Mouse (Mus musculus) midbrain, embryonic 14.5 days (tissue): ENCODE data around the gene Uck2. TPM values are rescaled to one million over a fixed set of nuclear protein-coding genes. Genes with fewer than 3 reads are reported as not detected.
A peak's percentile ranks its signal among the peaks of the same experiment; 100 is the strongest.

Source experiments
- ATAC-seq: fragments of 200-750 bp; cut with Nextera tagmentation; 2 replicates; pipeline ENCODE4 v1.8.0; 2017; ENCODE audit warnings: moderate number of reproducible peaks, moderate library complexity; ENCODE audit not compliant: low FRiP score, low TSS enrichment
- DNase-seq: peaks from one replicate; pipeline ENCODE4 v3.0.0-alpha.2; 2015
- H3K27ac ChIP-seq: fragments of 300-500 bp; sonication (generic); replicated peaks from 2 replicates; pipeline ENCODE4 v1.5.1; 2014; ENCODE audit warnings: mild to moderate bottlenecking, low read depth, low read length, moderate library complexity
- H3K27me3 ChIP-seq: fragments of 300-500 bp; sonication (generic); 2 replicates; pipeline ENCODE4 v1.6.1; 2014; ENCODE audit warnings: low read length, control low read depth, mixed read lengths; ENCODE audit not compliant: control insufficient read depth, insufficient read depth
- H3K36me3 ChIP-seq: fragments of 300-500 bp; sonication (generic); 2 replicates; pipeline ENCODE4 v1.6.1; 2014; ENCODE audit warnings: low read length, control low read depth; ENCODE audit not compliant: control insufficient read depth, insufficient read depth
- H3K4me1 ChIP-seq: fragments of 300-500 bp; sonication (generic); 2 replicates; pipeline ENCODE4 v1.6.1; 2014; ENCODE audit warnings: mild to moderate bottlenecking, antibody characterized with exemption, low read length, control low read depth; ENCODE audit not compliant: control insufficient read depth, insufficient read depth
- H3K4me2 ChIP-seq: fragments of 300-500 bp; sonication (generic); 2 replicates; pipeline ENCODE4 v1.6.1; 2014; ENCODE audit warnings: mild to moderate bottlenecking, low read length, moderate library complexity
- H3K4me3 ChIP-seq: fragments of 300-500 bp; sonication (generic); replicated peaks from 2 replicates; pipeline ENCODE4 v1.5.1; 2014; ENCODE audit warnings: low read depth, low read length
- H3K9ac ChIP-seq: fragments of 300-500 bp; sonication (generic); replicated peaks from 2 replicates; pipeline ENCODE4 v1.6.1; 2014; ENCODE audit warnings: mild to moderate bottlenecking, low read length, moderate library complexity
- H3K9me3 ChIP-seq: fragments of 300-500 bp; sonication (generic); 2 replicates; pipeline ENCODE4 v1.6.1; 2016; ENCODE audit warnings: low read length, control low read depth, mixed read lengths; ENCODE audit not compliant: control insufficient read depth
- WGBS: fragments of 180-500 bp; shearing (Covaris S2); extraction: QIAGEN DNeasy Blood & Tissue Kit; methylation state at CpG from one replicate; pipeline ENCODE4 v1.1.7; 2014; 5-methylcytosine and 5-hydroxymethylcytosine counted together
- polyA plus RNA-seq: library from polyadenylated mRNA; unstranded; fragments of >200 nt; fragmentation: Nextera tagmentation; extraction: Ambion mirVana; gene quantifications from 2 replicates; pipeline ENCODE4 v1.2.1, GENCODE M21; 2014

The Uck2 gene
- 51.1 and 54.1 TPM in 2 replicates for polyA plus RNA-seq

DNA sequence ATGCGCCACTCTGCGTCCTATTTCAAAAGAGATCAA, at the start of gene Uck2:
TSS of gene Uck2 (minus strand) at position 1 of the 36 bp plus-strand sequence.
- Histone ChIP-seq H3K4me1 (peaks cover 31% of the 10 kb centered on the region), H3K27ac (peak within 1 kb of the TSS; percentile 98), H3K9me3 (no peaks in the 10 kb centered on the region), H3K36me3 (no peaks in the 10 kb centered on the region), H3K27me3 (no peaks in the 10 kb centered on the region), H3K9ac (peak within 1 kb of the TSS; percentile 93), H3K4me3 (peak within 1 kb of the TSS; percentile 95), H3K4me2 (peak within 1 kb of the TSS; percentile 75)
- 0% methylated on average over 2 of the region's 2 CpGs for WGBS
- no peak for DNase-seq
- no peak for ATAC-seq

DNA sequence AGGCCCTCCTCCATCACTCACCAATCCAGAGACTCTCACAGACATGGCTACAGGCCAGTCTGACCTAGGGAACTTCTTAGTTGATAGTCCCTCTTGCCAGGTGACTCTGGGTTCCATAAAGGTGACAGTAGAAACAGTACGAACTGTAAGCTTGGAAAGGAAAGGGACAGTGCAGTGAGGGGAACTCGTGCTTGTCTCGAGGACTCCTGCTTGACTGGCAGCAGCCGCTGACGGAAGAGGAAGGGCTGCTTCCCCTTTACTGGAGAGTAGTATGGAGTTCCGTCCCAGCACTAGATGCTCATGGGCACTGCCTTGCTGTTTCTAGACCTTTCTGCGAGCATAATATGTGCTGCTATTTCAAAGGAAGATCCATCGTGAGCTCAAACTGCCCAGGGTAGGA, 46.0 kb upstream of the Uck2 start:
- ATAC-seq: no peak
- Histone ChIP-seq H3K4me3 (no peak overlapping the region), H3K4me1 (no peaks in the 10 kb centered on the region), H3K36me3 (peaks cover 59% of the 10 kb centered on the region), H3K27me3 (no peaks in the 10 kb centered on the region), H3K9me3 (no peaks in the 10 kb centered on the region), H3K4me2 (no peak overlapping the region), H3K9ac (no peak overlapping the region), H3K27ac (no peak overlapping the region)
- no peak for DNase-seq
- 93% methylated on average over 8 of the region's 8 CpGs for WGBS

DNA sequence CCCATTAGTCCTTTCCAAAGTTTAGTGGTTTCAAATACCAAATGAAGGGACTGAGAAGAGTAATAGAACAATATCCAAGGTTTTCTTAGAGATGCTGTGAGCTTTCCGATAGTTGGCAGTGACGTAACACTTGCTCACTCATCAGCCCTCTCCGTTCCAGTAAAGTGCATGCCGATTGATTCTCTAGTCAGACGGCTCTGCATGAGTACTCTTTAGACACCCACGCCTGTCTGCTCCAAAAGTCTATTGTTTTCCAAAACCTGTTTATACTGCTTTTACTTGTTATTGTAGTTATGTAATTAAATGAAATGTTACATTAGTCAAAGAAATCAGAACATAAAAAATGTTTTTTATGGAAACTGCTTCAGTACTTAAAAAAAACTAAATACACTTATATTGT, 43.7 kb upstream of the Uck2 start:
- H3K4me3 ChIP-seq: no peak overlapping the region
- WGBS: 86% methylated on average over 6 of the region's 6 CpGs
- no peak overlapping the region for H3K9ac ChIP-seq
- H3K9me3 ChIP-seq: no peaks in the 10 kb centered on the region
- no peak overlapping the region for H3K4me2 ChIP-seq
- ATAC-seq (no peak), DNase-seq (no peak)
- H3K4me1 ChIP-seq: no peaks in the 10 kb centered on the region
- H3K27me3 ChIP-seq: no peaks in the 10 kb centered on the region
- peaks cover 72% of the 10 kb centered on the region for H3K36me3 ChIP-seq
- H3K27ac ChIP-seq: no peak overlapping the region

DNA sequence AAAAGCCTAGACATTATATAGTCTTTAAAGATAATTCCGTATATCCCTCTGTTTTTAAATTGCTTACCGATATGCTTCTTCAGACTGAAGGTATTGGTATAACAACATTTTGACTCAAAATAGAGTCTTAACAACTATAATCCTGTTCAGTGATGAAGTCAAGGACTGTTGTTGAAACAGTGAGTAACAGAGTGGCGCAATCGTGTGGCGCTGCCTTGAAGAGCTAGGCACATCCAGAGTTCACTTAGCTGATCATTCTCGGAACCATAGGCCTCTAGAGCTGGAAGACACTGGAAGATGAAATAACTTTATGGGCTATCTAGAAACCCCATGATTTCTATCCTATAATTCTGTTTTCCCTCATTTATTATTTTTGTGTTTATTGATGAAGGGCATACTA, 36.6 kb upstream of the Uck2 start:
- no peak overlapping the region for H3K4me2 ChIP-seq
- no peak overlapping the region for H3K4me3 ChIP-seq
- no peaks in the 10 kb centered on the region for H3K9me3 ChIP-seq
- DNase-seq (no peak), ATAC-seq (no peak)
- no peaks in the 10 kb centered on the region for H3K4me1 ChIP-seq
- no peak overlapping the region for H3K9ac ChIP-seq
- 97% methylated on average over 6 of the region's 6 CpGs for WGBS
- H3K27ac ChIP-seq: no peak overlapping the region
- H3K36me3 ChIP-seq: peaks cover 81% of the 10 kb centered on the region
- no peaks in the 10 kb centered on the region for H3K27me3 ChIP-seq

DNA sequence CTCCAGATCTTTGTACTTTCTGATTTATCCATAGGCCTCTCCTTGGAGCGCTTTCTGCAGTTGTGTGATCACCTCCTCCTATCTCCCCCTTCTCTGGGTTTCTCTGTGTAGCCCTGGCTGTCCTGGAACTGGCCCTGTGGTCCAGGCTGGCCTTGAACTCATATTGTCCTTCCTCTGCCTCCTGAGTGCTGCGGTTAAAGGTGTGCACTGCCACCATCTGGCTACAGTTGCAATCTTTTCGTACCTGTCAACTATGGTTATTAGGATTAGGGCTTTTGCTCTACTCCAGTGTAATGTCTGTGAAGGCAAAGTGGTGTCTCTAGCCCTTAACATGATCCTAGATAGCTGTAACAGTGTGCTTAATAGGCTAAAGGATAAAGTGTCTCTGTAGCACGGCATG, 28.1 kb upstream of the Uck2 start:
- no peak overlapping the region for H3K9ac ChIP-seq
- DNase-seq: no peak
- H3K4me2 ChIP-seq: no peak overlapping the region
- H3K9me3 ChIP-seq: no peaks in the 10 kb centered on the region
- H3K4me1 ChIP-seq: peaks cover 8% of the 10 kb centered on the region; the same call in 1 of the 2 replicates
- ATAC-seq: no peak
- 90% methylated on average over 4 of the region's 4 CpGs for WGBS
- H3K27ac ChIP-seq: no peak overlapping the region
- no peak overlapping the region for H3K4me3 ChIP-seq
- H3K27me3 ChIP-seq: no peaks in the 10 kb centered on the region
- H3K36me3 ChIP-seq: peaks cover 28% of the 10 kb centered on the region

DNA sequence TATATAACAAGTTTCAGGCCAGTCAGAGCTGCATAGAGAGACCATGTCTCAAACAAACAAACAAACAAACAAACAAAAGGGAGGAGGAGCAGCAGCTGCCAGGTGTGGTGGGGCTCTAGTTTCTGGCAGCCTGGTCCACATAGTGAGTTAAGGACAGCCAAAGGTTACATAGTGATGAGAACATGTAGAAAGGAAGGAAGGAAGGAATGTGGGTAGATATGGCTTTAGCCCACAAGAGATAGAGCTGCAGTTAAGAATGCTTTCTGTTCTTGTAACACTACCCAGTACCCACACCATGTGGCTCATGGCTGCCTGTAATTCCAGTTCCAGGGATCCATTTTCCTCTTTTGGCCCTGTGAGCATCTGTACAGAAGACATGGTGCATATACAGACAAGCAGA, 27.2 kb upstream of the Uck2 start:
- no peak overlapping the region for H3K9ac ChIP-seq
- ATAC-seq (no peak), DNase-seq (no peak)
- no peaks in the 10 kb centered on the region for H3K9me3 ChIP-seq
- peaks cover 12% of the 10 kb centered on the region; the same call in 1 of the 2 replicates for H3K4me1 ChIP-seq
- no peak overlapping the region for H3K4me2 ChIP-seq
- no peak overlapping the region for H3K27ac ChIP-seq
- no peak overlapping the region for H3K4me3 ChIP-seq
- H3K27me3 ChIP-seq: no peaks in the 10 kb centered on the region
- H3K36me3 ChIP-seq: peaks cover 22% of the 10 kb centered on the region

DNA sequence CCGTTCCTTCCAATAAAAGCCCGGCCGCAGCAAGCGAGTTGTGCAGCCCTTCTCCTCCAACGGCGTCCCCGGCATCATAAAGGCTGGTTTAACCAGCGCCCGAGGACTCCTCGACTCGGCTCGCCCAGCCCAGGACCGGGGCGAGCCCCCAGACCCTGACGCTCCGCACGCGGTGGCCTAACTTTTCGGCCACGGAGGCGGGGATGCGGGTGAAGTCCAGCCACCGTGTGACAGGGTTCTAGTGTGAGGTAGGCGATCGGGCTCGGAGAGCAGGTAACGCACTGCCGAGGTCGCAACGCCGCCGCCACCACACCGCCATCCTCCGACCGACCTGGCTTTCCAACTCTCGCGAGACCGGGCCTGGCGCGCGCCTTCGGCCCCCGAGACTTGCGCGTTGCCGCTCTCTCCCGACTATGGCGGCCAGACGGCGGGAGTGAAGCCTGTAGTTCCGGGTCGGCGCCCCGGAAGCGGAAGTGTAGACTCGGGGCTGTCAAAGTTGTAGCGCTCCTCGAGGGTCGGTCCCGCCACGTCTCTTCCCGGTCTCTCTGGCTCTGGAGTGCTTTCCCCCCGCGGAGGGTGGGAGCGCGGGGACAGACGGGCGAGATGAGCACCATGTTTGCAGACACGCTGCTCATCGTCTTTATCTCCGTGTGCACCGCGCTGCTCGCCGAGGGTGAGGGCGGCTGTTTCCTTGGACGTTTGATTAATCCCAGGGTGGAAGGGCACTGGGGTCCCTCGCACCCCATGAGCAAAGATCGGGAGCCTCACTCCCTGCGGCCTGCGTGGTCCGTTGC, 23.3 kb upstream of the Uck2 start, which contains the start of gene Tmco1:
TSS of gene Tmco1 (plus strand) at position 118 of the 794 bp plus-strand sequence.
- H3K27ac ChIP-seq: peak within 1 kb of the TSS; percentile 96
- DNase-seq: peak; percentile 99
- WGBS: under 1% methylated on average over 82 of the region's 82 CpGs
- H3K9me3 ChIP-seq: no peaks in the 10 kb centered on the region
- H3K36me3 ChIP-seq: 0 out of 2 replicates have a peak, but pooled peaks cover 3% of the 10 kb centered on the region
- H3K9ac ChIP-seq: peak within 1 kb of the TSS; percentile 93
- H3K4me1 ChIP-seq: peaks cover 12% of the 10 kb centered on the region; the same call in 1 of the 2 replicates
- no peaks in the 10 kb centered on the region for H3K27me3 ChIP-seq
- peak; percentile 97 for ATAC-seq
- H3K4me2 ChIP-seq: peak within 1 kb of the TSS; percentile 92
- peak within 1 kb of the TSS; percentile 84 for H3K4me3 ChIP-seq

DNA sequence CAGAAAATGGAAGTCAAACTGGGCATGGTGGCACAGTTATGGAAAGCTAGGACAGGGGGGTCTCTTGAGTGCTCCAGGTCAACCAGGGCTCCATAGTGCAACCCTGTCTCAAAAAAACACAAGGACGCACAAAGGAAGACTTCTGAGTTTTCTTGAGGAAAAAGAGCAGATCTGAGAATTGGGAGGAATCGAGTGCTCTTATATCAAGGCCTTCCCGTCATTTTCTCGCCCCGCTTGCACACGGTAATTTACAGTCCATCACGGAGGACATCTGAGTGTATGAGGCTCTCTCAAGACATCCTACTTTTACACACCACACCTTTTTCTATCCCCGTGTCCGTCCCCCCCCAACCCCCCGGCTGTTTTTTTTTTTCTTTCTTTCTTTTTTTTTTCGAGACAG, 22.6 kb upstream of the Uck2 start:
- ATAC-seq (no peak), DNase-seq (peak; percentile 15)
- Histone ChIP-seq H3K36me3 (0 out of 2 replicates have a peak, but pooled peaks cover 3% of the 10 kb centered on the region), H3K27ac (peak overlapping the region; percentile 96), H3K9me3 (no peaks in the 10 kb centered on the region), H3K4me2 (peak overlapping the region; percentile 92), H3K9ac (no peak overlapping the region), H3K4me3 (peak overlapping the region; percentile 84), H3K27me3 (no peaks in the 10 kb centered on the region), H3K4me1 (peaks cover 12% of the 10 kb centered on the region; the same call in 1 of the 2 replicates)
- 73% methylated on average over 11 of the region's 11 CpGs for WGBS

DNA sequence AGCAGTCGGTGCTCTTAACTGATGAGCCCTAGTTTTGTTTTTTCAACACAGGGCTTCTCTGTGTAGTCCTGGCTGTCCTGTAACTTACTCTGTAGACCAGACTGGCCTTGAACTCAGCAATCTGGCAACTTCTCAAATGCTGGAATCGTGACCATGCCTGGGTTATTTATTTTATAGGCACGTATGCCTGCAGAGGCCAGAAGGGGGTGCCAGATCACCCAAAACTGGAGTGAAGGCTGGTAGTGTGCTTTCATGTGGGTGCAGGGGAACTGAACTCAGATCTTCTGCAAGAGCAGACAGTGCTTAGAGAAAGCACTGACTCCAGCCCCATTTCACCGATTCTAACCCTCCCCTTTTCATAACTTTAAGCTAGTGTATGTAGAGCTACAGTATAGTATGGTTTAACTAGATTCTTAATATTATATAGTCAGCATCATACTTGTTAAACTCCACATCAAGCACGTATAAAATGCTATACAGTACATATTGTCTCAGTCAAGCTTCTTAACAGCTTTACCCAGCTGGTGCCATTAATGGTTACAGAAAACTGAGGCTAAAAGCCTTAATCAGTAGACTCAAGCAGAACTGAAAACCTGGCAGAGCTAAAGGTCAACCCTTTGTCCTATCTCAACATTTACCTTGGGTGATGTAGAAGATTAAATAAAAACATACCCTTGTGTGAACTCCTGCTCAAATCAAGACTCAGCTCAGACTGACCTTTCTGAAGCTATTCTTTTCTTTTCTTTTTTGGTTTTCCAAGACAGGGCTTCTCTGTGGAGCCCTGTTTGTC, 21.5 kb upstream of the Uck2 start:
- WGBS: 76% methylated on average over 5 of the region's 5 CpGs
- DNase-seq (peak; percentile 44), ATAC-seq (no peak)

More for the DNA sequence above, 21.5 kb upstream of the Uck2 start:
- H3K27ac ChIP-seq: no peak overlapping the region
- no peak overlapping the region for H3K4me2 ChIP-seq
- no peak overlapping the region for H3K4me3 ChIP-seq
- H3K27me3 ChIP-seq: no peaks in the 10 kb centered on the region
- no peaks in the 10 kb centered on the region for H3K9me3 ChIP-seq
- H3K9ac ChIP-seq: no peak overlapping the region
- H3K36me3 ChIP-seq: no peaks in the 10 kb centered on the region
- H3K4me1 ChIP-seq: peaks cover 12% of the 10 kb centered on the region; the same call in 1 of the 2 replicates
